Mouse (Mus musculus) E14TG2a.4 (cell line): ENCODE data around the gene Gm4491.

Source experiments
- CTCF ChIP-seq: conservative IDR thresholded peaks from 2 replicates; pipeline ENCODE4 v1.5.1; 2014; ENCODE audit warnings: low read length
- NANOG ChIP-seq: IDR thresholded peaks from 2 replicates; pipeline ENCODE4 v1.6.1; 2014; ENCODE audit warnings: borderline replicate concordance, low read length, mixed read lengths
- POU5F1 ChIP-seq: IDR thresholded peaks from 2 replicates; pipeline ENCODE4 v1.6.1; 2014; ENCODE audit warnings: low read length, borderline replicate concordance

DNA sequence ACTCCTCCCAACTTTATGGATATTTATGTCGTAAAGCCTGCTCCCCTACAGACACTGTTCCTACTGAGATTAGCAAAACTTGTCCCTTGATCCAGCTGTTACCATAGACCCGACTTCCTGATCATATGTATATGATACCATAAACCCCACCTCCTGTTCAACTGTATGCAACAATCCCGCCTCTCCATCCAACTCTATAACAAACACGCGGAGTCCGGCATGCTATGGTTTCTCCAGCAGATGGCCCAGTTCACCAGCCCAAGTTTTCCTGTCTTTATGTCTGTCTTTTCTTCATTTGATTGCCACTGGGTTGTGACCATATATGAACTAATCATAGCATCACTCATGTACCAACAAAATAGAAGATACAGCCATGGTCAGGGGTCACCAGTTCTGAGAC is 40.1 kb downstream of the Gm4491 start:
- TF ChIP-seq CTCF (no peak), NANOG (no peak), POU5F1 (no peak)
